Comparison of ENCODE assay signal across 25 mouse cellular contexts in genomic region chr13:47892569-47892968, GRCm38 (mm10).
"Had no signal": no experiment of that assay in that cellular context is flagged by ENCODE, and none has a peak within 500 bp of the region (broad histone marks: within the 10 kb centered on the region; RNA-seq: fewer than 3 reads in every experiment).

No protein-coding gene starts in this region.

- H3K4me1 ChIP-seq: heart, embryonic 13.5 days; heart, embryonic 15.5 days; limb, embryonic 10.5 days; limb, embryonic 12.5 days; liver, embryonic 13.5 days; liver, embryonic 15.5 days had no signal

- H3K9me3 ChIP-seq: heart, embryonic 13.5 days; heart, embryonic 15.5 days; limb, embryonic 10.5 days; limb, embryonic 12.5 days; liver, embryonic 15.5 days had no signal

- DNase-seq: gastrocnemius, postnatal 14 days; gastrocnemius, postnatal 36 days; heart, adult 11 months; heart, adult 2 months; heart, postnatal 14 days; heart, postnatal 36 days; kidney, adult 18-20 months; kidney, adult 8-10 months; kidney, postnatal 10 days; kidney, postnatal 25 days; kidney, postnatal 4 days; liver; liver, embryonic 13.5 days; liver, postnatal 0 days had no signal

- H3K27ac ChIP-seq: heart, adult 2 months; heart, embryonic 13.5 days; heart, embryonic 15.5 days; hindbrain, embryonic 14.5 days; layer of hippocampus, adult 2 months; limb, embryonic 10.5 days; limb, embryonic 12.5 days; liver, embryonic 13.5 days; liver, embryonic 15.5 days had no signal

- ATAC-seq: hindbrain, embryonic 16.5 days; intestine, embryonic 16.5 days; liver, postnatal 0 days had no signal

- H3K4me3 ChIP-seq: heart, adult 2 months; heart, embryonic 13.5 days; heart, embryonic 15.5 days; layer of hippocampus, adult 2 months; limb, embryonic 10.5 days; limb, embryonic 12.5 days; liver, embryonic 13.5 days; liver, embryonic 15.5 days had no signal

- H3K36me3 ChIP-seq: heart, embryonic 13.5 days; heart, embryonic 15.5 days; limb, embryonic 10.5 days; limb, embryonic 12.5 days; liver, embryonic 13.5 days; liver, embryonic 15.5 days had no signal

- H3K9ac ChIP-seq: heart, embryonic 13.5 days; heart, embryonic 15.5 days; hindbrain, embryonic 14.5 days; limb, embryonic 12.5 days; liver, embryonic 13.5 days; liver, embryonic 15.5 days; liver, postnatal 0 days had no signal

- H3K4me2 ChIP-seq: heart, embryonic 11.5 days; heart, embryonic 13.5 days; heart, embryonic 15.5 days; hindbrain, embryonic 14.5 days; limb, embryonic 12.5 days; liver, embryonic 11.5 days; liver, embryonic 13.5 days; liver, embryonic 15.5 days had no signal

- H3K27me3 ChIP-seq: heart, embryonic 13.5 days; heart, embryonic 15.5 days; limb, embryonic 12.5 days; liver, embryonic 13.5 days; liver, embryonic 15.5 days had no signal
